Mouse (Mus musculus) stomach, embryonic 16.5 days (tissue): ENCODE measurements around the gene Cpz. TPM values are rescaled to one million over a fixed set of nuclear protein-coding genes. Genes with fewer than 3 reads are reported as not detected.

Experiments used
- ATAC-seq: fragments of 200-750 bp; cut with Nextera tagmentation; 2 replicates; pipeline ENCODE4 v1.8.0; 2017; ENCODE audit warnings: moderate number of reproducible peaks, moderate TSS enrichment; ENCODE audit not compliant: insufficient read depth, low FRiP score
- H3K27ac ChIP-seq: fragments of 300-500 bp; sonication (generic); 2 replicates; pipeline ENCODE4 v1.5.1; 2014; ENCODE audit warnings: low read length
- H3K27me3 ChIP-seq: fragments of 300-500 bp; sonication (generic); 2 replicates; pipeline ENCODE4 v1.6.1; 2014; ENCODE audit warnings: low read length, control low read depth, mixed read lengths; ENCODE audit not compliant: control insufficient read depth, insufficient read depth
- H3K36me3 ChIP-seq: fragments of 300-500 bp; sonication (generic); 2 replicates; pipeline ENCODE4 v1.6.1; 2014; ENCODE audit warnings: low read length; ENCODE audit not compliant: control insufficient read depth, insufficient read depth
- H3K4me1 ChIP-seq: fragments of 300-500 bp; sonication (generic); 2 replicates; pipeline ENCODE4 v1.6.1; 2014; ENCODE audit warnings: low read length, control low read depth, mixed read lengths; ENCODE audit not compliant: control insufficient read depth, insufficient read depth
- H3K4me2 ChIP-seq: fragments of 300-500 bp; sonication (generic); 2 replicates; pipeline ENCODE4 v1.6.1; 2014; ENCODE audit warnings: low read depth, low read length, mixed read lengths
- H3K4me3 ChIP-seq: fragments of 300-500 bp; sonication (generic); replicated peaks from 2 replicates; pipeline ENCODE4 v1.5.1; 2014; ENCODE audit warnings: mild to moderate bottlenecking, low read length
- H3K9ac ChIP-seq: fragments of 300-500 bp; sonication (generic); 2 replicates; pipeline ENCODE4 v1.6.1; 2014; ENCODE audit warnings: low read length
- H3K9me3 ChIP-seq: fragments of 300-500 bp; sonication (generic); replicated peaks from 2 replicates; pipeline ENCODE4 v1.6.1; 2016; ENCODE audit warnings: low read length, control low read depth; ENCODE audit not compliant: control insufficient read depth
- WGBS: fragments of 180-500 bp; shearing (Covaris S2); extraction: QIAGEN DNeasy Blood & Tissue Kit; methylation state at CpG from one replicate; pipeline ENCODE4 v1.1.7; 2014; 5-methylcytosine and 5-hydroxymethylcytosine counted together
- polyA plus RNA-seq: library from polyadenylated mRNA; unstranded; fragments of >200 nt; fragmentation: Nextera tagmentation; extraction: Ambion mirVana; gene quantifications from 2 replicates; pipeline ENCODE4 v1.2.1, GENCODE M21; 2015

Cpz gene
- polyA plus RNA-seq, 1 experiment from 2014 or later = 11.1 TPM

DNA sequence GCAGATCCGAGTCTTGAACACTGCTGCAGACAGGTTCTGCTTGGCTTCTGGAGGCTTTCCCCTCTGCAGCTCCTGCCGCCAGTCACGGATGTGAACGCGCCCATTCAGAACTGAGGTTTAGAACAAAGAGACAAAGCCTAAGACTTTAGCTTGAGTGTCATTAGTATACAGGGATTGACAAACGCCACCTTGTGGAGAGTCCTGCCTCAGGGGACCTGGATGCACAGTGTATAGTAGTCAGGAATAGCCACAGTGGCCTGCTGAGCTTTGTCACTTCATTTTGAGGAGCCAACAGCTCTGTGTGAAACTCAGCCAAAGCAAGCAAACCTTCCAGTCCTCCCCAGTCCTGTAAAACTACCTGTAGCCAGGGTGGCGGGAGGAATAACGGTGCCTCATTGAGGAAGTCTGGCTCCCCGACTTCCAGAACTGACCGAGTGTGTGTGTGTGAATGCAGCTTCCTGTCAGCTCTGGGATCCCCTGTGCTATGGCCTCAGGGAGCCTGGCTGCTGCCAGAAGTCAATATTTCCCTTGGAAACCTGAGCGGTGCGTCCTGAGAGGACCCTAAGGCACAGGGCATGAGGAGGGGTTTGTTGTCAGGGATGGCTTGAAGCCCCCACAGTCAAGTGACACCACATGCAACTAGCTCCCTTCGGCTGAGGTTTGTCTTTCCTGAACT, 32.6 kb upstream of the Cpz start:
- H3K36me3 ChIP-seq = 0 out of 2 replicates have a peak, but pooled peaks cover 12% of the 10 kb centered on the region
- no peak for ATAC-seq
- WGBS = 79% methylated on average over 13 of the region's 13 CpGs

DNA sequence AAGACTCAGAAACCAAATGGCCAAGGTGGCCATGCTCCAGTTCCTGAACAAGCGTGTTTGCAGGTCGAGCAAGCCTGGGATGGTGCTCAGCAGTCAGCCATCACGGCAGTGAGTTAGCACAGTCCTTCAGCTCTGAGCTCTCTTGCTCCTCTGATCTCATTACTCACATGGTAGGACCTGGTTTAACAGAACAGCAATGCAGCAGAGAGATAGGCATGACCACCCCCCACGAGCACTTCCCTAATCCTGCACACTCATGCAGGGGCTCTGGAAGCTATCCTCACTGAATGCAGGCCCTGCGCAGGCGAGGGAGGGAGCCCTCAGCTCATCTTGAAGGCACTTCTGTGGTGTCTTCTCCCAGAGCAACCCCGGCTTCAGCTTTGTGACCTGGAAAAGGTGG, 30.9 kb upstream of the Cpz start:
- Histone ChIP-seq H3K27ac (no peak overlapping the region), H3K4me1 (peaks cover 10% of the 10 kb centered on the region), H3K4me3 (no peak overlapping the region), H3K9ac (no peak overlapping the region), H3K4me2 (no peak overlapping the region), H3K9me3 (no peaks in the 10 kb centered on the region), H3K27me3 (no peaks in the 10 kb centered on the region), H3K36me3 (0 out of 2 replicates have a peak, but pooled peaks cover 5% of the 10 kb centered on the region)
- WGBS = 86% methylated on average over 7 of the region's 7 CpGs
- no peak for ATAC-seq

More for the DNA sequence above, 32.6 kb upstream of the Cpz start:
- Histone ChIP-seq H3K27me3 (no peaks in the 10 kb centered on the region), H3K4me1 (no peaks in the 10 kb centered on the region), H3K9me3 (no peaks in the 10 kb centered on the region), H3K4me3 (no peak overlapping the region), H3K27ac (no peak overlapping the region), H3K4me2 (no peak overlapping the region), H3K9ac (no peak overlapping the region)

DNA sequence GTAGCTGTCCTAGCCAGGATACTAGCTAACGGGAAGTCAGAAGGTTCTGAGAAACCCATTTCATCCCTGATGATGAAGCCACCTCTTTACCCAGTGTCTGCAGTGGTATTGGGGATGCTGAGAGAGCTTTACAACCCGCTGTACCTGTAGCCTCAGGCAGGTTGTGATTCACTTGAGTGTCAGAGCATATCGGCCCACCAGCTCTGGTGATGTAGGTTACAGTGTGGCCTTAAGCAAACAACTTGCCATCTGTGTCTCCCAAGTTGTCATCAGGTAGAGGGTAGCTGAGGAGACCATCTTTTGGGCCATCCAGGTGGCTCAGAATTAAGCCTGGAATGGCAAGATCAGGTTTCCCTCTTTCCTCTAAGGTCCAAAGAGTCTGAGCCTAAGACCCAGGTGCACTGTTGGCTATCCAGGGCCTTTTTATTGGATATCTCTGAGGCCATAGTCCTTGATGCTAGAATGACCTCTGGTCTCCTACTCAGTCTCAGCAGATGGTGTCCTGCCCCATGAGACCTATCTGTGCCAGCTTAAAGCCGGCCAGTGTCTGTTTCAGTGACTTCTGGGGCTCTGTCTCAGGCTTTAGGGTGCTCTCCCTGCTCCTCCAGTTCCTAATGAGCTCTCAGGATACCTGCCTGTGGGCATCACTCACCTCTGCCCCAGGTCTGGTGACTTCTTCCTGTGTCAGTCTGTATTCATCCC, 27.5 kb upstream of the Cpz start:
- Histone ChIP-seq H3K4me3 (no peak overlapping the region), H3K9me3 (no peaks in the 10 kb centered on the region), H3K27me3 (no peaks in the 10 kb centered on the region), H3K4me1 (peaks cover 10% of the 10 kb centered on the region), H3K4me2 (no peak overlapping the region), H3K9ac (no peak overlapping the region), H3K27ac (no peak overlapping the region), H3K36me3 (0 out of 2 replicates have a peak, but pooled peaks cover 3% of the 10 kb centered on the region)
- WGBS = 82% methylated on average over 4 of the region's 4 CpGs
- no peak for ATAC-seq

- H3K4me1 ChIP-seq = peaks cover 10% of the 10 kb centered on the region
These were observed 26.6 kb upstream of the Cpz start for GRCm38 (mm10) chr5:35551855-35552837.

DNA sequence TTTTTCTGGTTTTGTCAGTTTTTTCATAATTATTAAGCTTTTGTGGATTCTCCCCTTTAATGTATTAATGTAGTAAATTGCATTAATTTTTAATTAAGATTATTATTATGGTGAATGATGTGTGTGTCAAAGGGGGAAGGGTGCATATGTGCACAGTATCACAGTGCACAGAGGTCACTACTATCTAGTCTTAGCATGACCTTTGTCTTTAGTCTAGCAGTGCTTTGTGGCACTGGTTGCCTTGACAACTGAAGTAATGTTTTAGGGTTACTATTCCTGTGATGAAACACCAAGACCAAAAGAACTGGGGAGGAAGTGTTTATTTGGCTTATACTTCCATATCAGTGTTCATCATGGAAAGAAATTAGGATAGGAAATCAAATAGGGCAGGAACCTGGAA, 20.6 kb upstream of the Cpz start:
- no peaks in the 10 kb centered on the region for H3K4me1 ChIP-seq
- no peaks in the 10 kb centered on the region for H3K9me3 ChIP-seq
- H3K4me3 ChIP-seq = no peak overlapping the region
- H3K27me3 ChIP-seq = no peaks in the 10 kb centered on the region
- no peak overlapping the region for H3K9ac ChIP-seq
- no peaks in the 10 kb centered on the region for H3K36me3 ChIP-seq
- H3K27ac ChIP-seq = no peak overlapping the region
- no peak overlapping the region for H3K4me2 ChIP-seq
- no peak for ATAC-seq

More at GRCm38 (mm10) chr5:35551855-35552837, 26.6 kb upstream of the Cpz start:
- peak; percentile 82 for ATAC-seq
- H3K36me3 ChIP-seq = 0 out of 2 replicates have a peak, but pooled peaks cover 3% of the 10 kb centered on the region
- H3K4me2 ChIP-seq = no peak overlapping the region
- peak overlapping the region; percentile 79 for H3K27ac ChIP-seq
- WGBS = 35% methylated on average over 7 of the region's 7 CpGs
- H3K4me3 ChIP-seq = no peak overlapping the region
- H3K9me3 ChIP-seq = no peaks in the 10 kb centered on the region
- no peak overlapping the region for H3K9ac ChIP-seq
- no peaks in the 10 kb centered on the region for H3K27me3 ChIP-seq

- no peak for ATAC-seq
- Histone ChIP-seq H3K27me3 (no peaks in the 10 kb centered on the region), H3K27ac (peak overlapping the region; percentile 38; the same call in 1 of the 2 replicates), H3K9me3 (no peaks in the 10 kb centered on the region), H3K36me3 (no peaks in the 10 kb centered on the region), H3K9ac (no peak overlapping the region), H3K4me3 (no peak overlapping the region), H3K4me2 (no peak overlapping the region), H3K4me1 (0 out of 2 replicates have a peak, but pooled peaks cover 6% of the 10 kb centered on the region)
- 62% methylated on average over 4 of the region's 4 CpGs for WGBS
These were observed 15.7 kb upstream of the Cpz start for GRCm38 (mm10) chr5:35541059-35541790.

DNA sequence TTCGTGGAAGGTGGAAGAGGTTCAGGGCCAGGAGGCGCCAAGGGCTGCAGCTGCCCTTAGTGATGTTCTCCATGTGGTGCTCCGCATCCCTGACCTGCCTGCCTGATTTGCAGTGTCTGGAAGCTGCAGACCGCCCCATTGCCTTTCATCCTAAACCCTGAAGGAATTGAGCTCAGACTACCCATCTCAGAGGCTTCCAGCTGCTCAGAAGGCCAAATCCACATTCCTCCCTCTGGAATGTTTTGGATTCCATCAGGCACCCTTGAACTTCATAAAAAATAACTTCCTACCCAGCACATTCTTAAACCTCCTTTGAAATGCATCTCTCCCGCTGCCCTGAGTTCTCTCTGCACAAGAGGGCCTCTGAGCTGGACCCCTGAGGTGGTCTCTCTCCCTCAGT, 15.1 kb upstream of the Cpz start:
- no peaks in the 10 kb centered on the region for H3K27me3 ChIP-seq
- peak overlapping the region; percentile 38 for H3K27ac ChIP-seq
- no peak overlapping the region for H3K4me2 ChIP-seq
- WGBS = 37% methylated on average over 5 of the region's 5 CpGs
- H3K9ac ChIP-seq = no peak overlapping the region
- ATAC-seq = no peak
- H3K4me3 ChIP-seq = no peak overlapping the region
- no peaks in the 10 kb centered on the region for H3K36me3 ChIP-seq
- no peaks in the 10 kb centered on the region for H3K9me3 ChIP-seq
- H3K4me1 ChIP-seq = 0 out of 2 replicates have a peak, but pooled peaks cover 6% of the 10 kb centered on the region

GRCm38 (mm10) chr5:35539576-35539975, 14.1 kb upstream of the Cpz start:
- no peak overlapping the region for H3K27ac ChIP-seq
- ATAC-seq = no peak

More at GRCm38 (mm10) chr5:35539576-35539975, 14.1 kb upstream of the Cpz start:
- H3K9ac ChIP-seq = no peak overlapping the region
- 0 out of 2 replicates have a peak, but pooled peaks cover 6% of the 10 kb centered on the region for H3K4me1 ChIP-seq
- 57% methylated on average over 4 of the region's 4 CpGs for WGBS
- H3K9me3 ChIP-seq = no peaks in the 10 kb centered on the region
- H3K4me3 ChIP-seq = no peak overlapping the region
- no peaks in the 10 kb centered on the region for H3K36me3 ChIP-seq
- no peak overlapping the region for H3K4me2 ChIP-seq
- H3K27me3 ChIP-seq = no peaks in the 10 kb centered on the region
